Mouse (Mus musculus) limb, embryonic 11.5 days (tissue): ENCODE data around the gene Dcun1d3. TPM values are rescaled to one million over a fixed set of nuclear protein-coding genes. Genes with fewer than 3 reads are reported as not detected.

Experiments used
- ATAC-seq: fragments of 200-750 bp; cut with Nextera tagmentation; 2 replicates; pipeline ENCODE4 v1.8.0; 2017; ENCODE audit warnings: low read depth; ENCODE audit not compliant: insufficient number of reproducible peaks, low FRiP score, low TSS enrichment
- DNase-seq: peaks from one replicate; pipeline ENCODE4 v3.0.0-alpha.2; 2015; ENCODE audit warnings: low spot score
- H3K27ac ChIP-seq: fragments of 300-500 bp; sonication (generic); replicated peaks from 2 replicates; pipeline ENCODE4 v1.5.1; 2014; ENCODE audit warnings: low read depth, mild to moderate bottlenecking, low read length
- H3K27me3 ChIP-seq: fragments of 300-500 bp; sonication (generic); 2 replicates; pipeline ENCODE4 v1.6.1; 2014; ENCODE audit warnings: mild to moderate bottlenecking, low read length, mixed read lengths; ENCODE audit not compliant: control insufficient read depth, insufficient read depth
- H3K36me3 ChIP-seq: fragments of 300-500 bp; sonication (generic); 2 replicates; pipeline ENCODE4 v1.6.1; 2014; ENCODE audit warnings: mild to moderate bottlenecking, low read length, moderate library complexity, mixed read lengths; ENCODE audit not compliant: control insufficient read depth, insufficient read depth
- H3K4me1 ChIP-seq: fragments of 300-500 bp; sonication (generic); 2 replicates; pipeline ENCODE4 v1.6.1; 2014; ENCODE audit warnings: low read length, mixed read lengths; ENCODE audit not compliant: control insufficient read depth, insufficient read depth
- H3K4me2 ChIP-seq: fragments of 300-500 bp; sonication (generic); 2 replicates; pipeline ENCODE4 v1.6.1; 2014; ENCODE audit warnings: low read depth, mild to moderate bottlenecking, moderate library complexity; ENCODE audit not compliant: severe bottlenecking
- H3K4me3 ChIP-seq: fragments of 300-500 bp; sonication (generic); 2 replicates; pipeline ENCODE4 v1.5.1; 2014; ENCODE audit warnings: low read depth, low read length
- H3K9ac ChIP-seq: fragments of 300-500 bp; sonication (generic); 2 replicates; pipeline ENCODE4 v1.6.1; 2014; ENCODE audit warnings: mild to moderate bottlenecking, low read length
- H3K9me3 ChIP-seq: fragments of 300-500 bp; sonication (generic); 2 replicates; pipeline ENCODE4 v1.6.1; 2016; ENCODE audit warnings: low read length; ENCODE audit not compliant: control insufficient read depth
- WGBS: fragments of 180-500 bp; shearing (Covaris S2); extraction: QIAGEN DNeasy Blood & Tissue Kit; methylation state at CpG from one replicate; pipeline ENCODE4 v1.1.7; 2014; 5-methylcytosine and 5-hydroxymethylcytosine counted together
- polyA plus RNA-seq: library from polyadenylated mRNA; unstranded; fragments of >200 nt; fragmentation: Nextera tagmentation; extraction: Ambion mirVana; gene quantifications from 2 replicates; pipeline ENCODE4 v1.2.1, GENCODE M21; 2014

Gene Dcun1d3
- polyA plus RNA-seq, result 8.0 and 9.6 TPM in 2 replicates

- peak; percentile 98 for ATAC-seq
- H3K27ac ChIP-seq, result peak within 1 kb of the TSS; percentile 91
- H3K36me3 ChIP-seq, result no peaks in the 10 kb centered on the region
- DNase-seq, result peak; percentile 99
- peak within 1 kb of the TSS; percentile 75 for H3K4me2 ChIP-seq
- no peaks in the 10 kb centered on the region for H3K27me3 ChIP-seq
- 0% methylated on average over 63 of the region's 63 CpGs for WGBS
- peak within 1 kb of the TSS; percentile 68 for H3K4me3 ChIP-seq
- no peaks in the 10 kb centered on the region for H3K9me3 ChIP-seq
- peak within 1 kb of the TSS; percentile 78 for H3K9ac ChIP-seq
- no peaks in the 10 kb centered on the region for H3K4me1 ChIP-seq
These were observed at the start of gene Dcun1d3, which contains the start of gene Lyrm1 for GRCm38 (mm10) chr7:119895639-119896512. TSS of gene Dcun1d3 (minus strand) at chr7:119896298. TSS of gene Lyrm1 (plus strand) at chr7:119895861.

- no peaks in the 10 kb centered on the region for H3K9me3 ChIP-seq
- DNase-seq (no peak), ATAC-seq (no peak)
- H3K4me3 ChIP-seq, result no peak overlapping the region
- H3K9ac ChIP-seq, result no peak overlapping the region
- H3K36me3 ChIP-seq, result no peaks in the 10 kb centered on the region
- H3K27ac ChIP-seq, result no peak overlapping the region
- no peaks in the 10 kb centered on the region for H3K4me1 ChIP-seq
- H3K4me2 ChIP-seq, result no peak overlapping the region
- 58% methylated on average over 2 of the region's 2 CpGs for WGBS
- H3K27me3 ChIP-seq, result no peaks in the 10 kb centered on the region
These were observed 45.5 kb upstream of the Dcun1d3 start for GRCm38 (mm10) chr7:119941569-119941968.

- Histone ChIP-seq H3K4me2 (no peak overlapping the region), H3K27me3 (no peaks in the 10 kb centered on the region), H3K27ac (no peak overlapping the region), H3K9ac (no peak overlapping the region), H3K9me3 (no peaks in the 10 kb centered on the region), H3K4me3 (no peak overlapping the region), H3K36me3 (no peaks in the 10 kb centered on the region), H3K4me1 (no peaks in the 10 kb centered on the region)
- no peak for DNase-seq
- ATAC-seq, result no peak
- 55% methylated on average over 5 of the region's 5 CpGs for WGBS
These were observed 40.9 kb upstream of the Dcun1d3 start for GRCm38 (mm10) chr7:119937036-119937435.

- no peak overlapping the region for H3K9ac ChIP-seq
- DNase-seq, result no peak
- H3K9me3 ChIP-seq, result no peaks in the 10 kb centered on the region
- H3K4me1 ChIP-seq, result no peaks in the 10 kb centered on the region
- H3K27me3 ChIP-seq, result no peaks in the 10 kb centered on the region
- no peak overlapping the region for H3K4me3 ChIP-seq
- H3K4me2 ChIP-seq, result no peak overlapping the region
- H3K27ac ChIP-seq, result no peak overlapping the region
- H3K36me3 ChIP-seq, result no peaks in the 10 kb centered on the region
- no peak for ATAC-seq
These were observed 40.2 kb upstream of the Dcun1d3 start for GRCm38 (mm10) chr7:119936321-119936720.

GRCm38 (mm10) chr7:119928783-119929440 is 32.8 kb upstream of the Dcun1d3 start:
- no peaks in the 10 kb centered on the region for H3K36me3 ChIP-seq
- no peaks in the 10 kb centered on the region for H3K9me3 ChIP-seq
- WGBS, result 64% methylated on average over 2 of the region's 2 CpGs
- DNase-seq (no peak), ATAC-seq (no peak)
- H3K9ac ChIP-seq, result no peak overlapping the region
- H3K27ac ChIP-seq, result no peak overlapping the region
- no peak overlapping the region for H3K4me3 ChIP-seq
- no peaks in the 10 kb centered on the region for H3K27me3 ChIP-seq
- H3K4me1 ChIP-seq, result no peaks in the 10 kb centered on the region
- H3K4me2 ChIP-seq, result no peak overlapping the region

GRCm38 (mm10) chr7:119921054-119921453 is 25.0 kb upstream of the Dcun1d3 start:
- no peaks in the 10 kb centered on the region for H3K4me1 ChIP-seq
- H3K4me3 ChIP-seq, result no peak overlapping the region
- H3K36me3 ChIP-seq, result no peaks in the 10 kb centered on the region
- DNase-seq (no peak), ATAC-seq (no peak)
- H3K27me3 ChIP-seq, result no peaks in the 10 kb centered on the region
- no peak overlapping the region for H3K9ac ChIP-seq
- WGBS, result 85% methylated on average over 4 of the region's 4 CpGs
- H3K9me3 ChIP-seq, result no peaks in the 10 kb centered on the region
- H3K4me2 ChIP-seq, result no peak overlapping the region
- H3K27ac ChIP-seq, result no peak overlapping the region

- Histone ChIP-seq H3K9ac (no peak overlapping the region), H3K4me2 (no peak overlapping the region), H3K36me3 (no peaks in the 10 kb centered on the region), H3K9me3 (no peaks in the 10 kb centered on the region), H3K4me1 (no peaks in the 10 kb centered on the region), H3K27ac (no peak overlapping the region), H3K27me3 (no peaks in the 10 kb centered on the region), H3K4me3 (no peak overlapping the region)
- ATAC-seq (no peak), DNase-seq (no peak)
- 69% methylated on average over 2 of the region's 2 CpGs for WGBS
These were observed 24.4 kb upstream of the Dcun1d3 start for GRCm38 (mm10) chr7:119920457-119920856.

GRCm38 (mm10) chr7:119911727-119912126 is 15.6 kb upstream of the Dcun1d3 start:
- Histone ChIP-seq H3K4me3 (no peak overlapping the region), H3K4me2 (no peak overlapping the region), H3K9me3 (no peaks in the 10 kb centered on the region), H3K27ac (no peak overlapping the region), H3K4me1 (no peaks in the 10 kb centered on the region), H3K9ac (no peak overlapping the region), H3K27me3 (no peaks in the 10 kb centered on the region), H3K36me3 (no peaks in the 10 kb centered on the region)
- 81% methylated on average over 3 of the region's 3 CpGs for WGBS
- no peak for DNase-seq
- no peak for ATAC-seq
